Mouse (Mus musculus): Measurements from ENCODE around the gene Usp2.
A peak's percentile ranks its signal among the peaks of the same experiment; 100 is the strongest.
"Not testable (repeated sequence)": the region's sequence is repeated elsewhere in the genome, so short reads cannot be mapped to it uniquely, and the experiment has no call there.

Gene Usp2

GRCm38 (mm10) chr9:44108269-44109055 is 41.6 kb downstream of the Usp2 start:
- Histone ChIP-seq H3K27me3 (ENCODE audit: control insufficient read depth, insufficient read depth, low read length, poor library complexity, severe bottlenecking) (no peaks in the 10 kb centered on the region), H3K36me3 (ENCODE audit: control insufficient read depth, insufficient read depth, low read length, poor library complexity, severe bottlenecking) (no peaks in the 10 kb centered on the region)
- no peak for DNase-seq (ENCODE audit: low read depth, low spot score)

- peak; percentile 81 for DNase-seq (ENCODE audit: low read depth, low spot score)
- H3K27me3 ChIP-seq (ENCODE audit: control insufficient read depth, insufficient read depth, low read length, poor library complexity, severe bottlenecking): no peaks in the 10 kb centered on the region
- no peaks in the 10 kb centered on the region for H3K36me3 ChIP-seq (ENCODE audit: control insufficient read depth, insufficient read depth, low read length, poor library complexity, severe bottlenecking)
Measured at GRCm38 (mm10) chr9:44109360-44110095, 42.7 kb downstream of the Usp2 start.

GRCm38 (mm10) chr9:44111909-44112308 is 45.1 kb downstream of the Usp2 start:
- not testable (repeated sequence) for H3K36me3 ChIP-seq (ENCODE audit: control insufficient read depth, insufficient read depth, low read length, poor library complexity, severe bottlenecking); DNase-seq (ENCODE audit: low read depth, low spot score); H3K27me3 ChIP-seq (ENCODE audit: control insufficient read depth, insufficient read depth, low read length, poor library complexity, severe bottlenecking)

GRCm38 (mm10) chr9:44113105-44113789 is 46.4 kb downstream of the Usp2 start, which contains the start of the genes Gm49380 and Rnf26:
TSS of gene Gm49380 (minus strand) at chr9:44113500.
TSS of gene Rnf26 (minus strand) at chr9:44113517.
- Histone ChIP-seq H3K27me3 (ENCODE audit: control insufficient read depth, insufficient read depth, low read length, poor library complexity, severe bottlenecking) (no peaks in the 10 kb centered on the region), H3K36me3 (ENCODE audit: control insufficient read depth, insufficient read depth, low read length, poor library complexity, severe bottlenecking) (no peaks in the 10 kb centered on the region)
- DNase-seq (ENCODE audit: low read depth, low spot score): peak; percentile 98

- Histone ChIP-seq H3K36me3 (ENCODE audit: control insufficient read depth, insufficient read depth, low read length, poor library complexity, severe bottlenecking) (no peaks in the 10 kb centered on the region), H3K27me3 (ENCODE audit: control insufficient read depth, insufficient read depth, low read length, poor library complexity, severe bottlenecking) (no peaks in the 10 kb centered on the region)
- DNase-seq (ENCODE audit: low read depth, low spot score): no peak
Measured at GRCm38 (mm10) chr9:44114453-44114852, 47.6 kb downstream of the Usp2 start.

- no peak for DNase-seq (ENCODE audit: low read depth, low spot score)
- H3K27me3 ChIP-seq (ENCODE audit: control insufficient read depth, insufficient read depth, low read length, poor library complexity, severe bottlenecking): no peaks in the 10 kb centered on the region
- H3K36me3 ChIP-seq (ENCODE audit: control insufficient read depth, insufficient read depth, low read length, poor library complexity, severe bottlenecking): no peaks in the 10 kb centered on the region
Measured at GRCm38 (mm10) chr9:44115599-44115998, 48.8 kb downstream of the Usp2 start.

- DNase-seq (ENCODE audit: low read depth, low spot score): no peak
- no peaks in the 10 kb centered on the region for H3K36me3 ChIP-seq (ENCODE audit: control insufficient read depth, insufficient read depth, low read length, poor library complexity, severe bottlenecking)
- H3K27me3 ChIP-seq (ENCODE audit: control insufficient read depth, insufficient read depth, low read length, poor library complexity, severe bottlenecking): no peaks in the 10 kb centered on the region
Measured at GRCm38 (mm10) chr9:44116182-44116581, 49.4 kb downstream of the Usp2 start.

- peak; percentile 68 for DNase-seq (ENCODE audit: low read depth, low spot score)
- H3K36me3 ChIP-seq (ENCODE audit: control insufficient read depth, insufficient read depth, low read length, poor library complexity, severe bottlenecking): no peaks in the 10 kb centered on the region
- no peaks in the 10 kb centered on the region for H3K27me3 ChIP-seq (ENCODE audit: control insufficient read depth, insufficient read depth, low read length, poor library complexity, severe bottlenecking)
Measured at GRCm38 (mm10) chr9:44119011-44119410, 52.2 kb downstream of the Usp2 start.

GRCm38 (mm10) chr9:44119948-44120465 is 53.2 kb downstream of the Usp2 start:
- no peaks in the 10 kb centered on the region for H3K27me3 ChIP-seq (ENCODE audit: control insufficient read depth, insufficient read depth, low read length, poor library complexity, severe bottlenecking)
- H3K36me3 ChIP-seq (ENCODE audit: control insufficient read depth, insufficient read depth, low read length, poor library complexity, severe bottlenecking): no peaks in the 10 kb centered on the region
- no peak for DNase-seq (ENCODE audit: low read depth, low spot score)

- Histone ChIP-seq H3K27me3 (ENCODE audit: control insufficient read depth, insufficient read depth, low read length, poor library complexity, severe bottlenecking) (no peaks in the 10 kb centered on the region), H3K36me3 (ENCODE audit: control insufficient read depth, insufficient read depth, low read length, poor library complexity, severe bottlenecking) (no peaks in the 10 kb centered on the region)
- peak; percentile 47 for DNase-seq (ENCODE audit: low read depth, low spot score)
Measured at GRCm38 (mm10) chr9:44124317-44124716, 57.5 kb downstream of the Usp2 start.

- no peaks in the 10 kb centered on the region for H3K36me3 ChIP-seq (ENCODE audit: control insufficient read depth, insufficient read depth, low read length, poor library complexity, severe bottlenecking)
- no peak for DNase-seq (ENCODE audit: low read depth, low spot score)
- H3K27me3 ChIP-seq (ENCODE audit: control insufficient read depth, insufficient read depth, low read length, poor library complexity, severe bottlenecking): no peaks in the 10 kb centered on the region
Measured at GRCm38 (mm10) chr9:44125026-44125425, 58.2 kb downstream of the Usp2 start.

GRCm38 (mm10) chr9:44125546-44126428 is 59.0 kb downstream of the Usp2 start:
- DNase-seq (ENCODE audit: low read depth, low spot score): peak; percentile 90
- Histone ChIP-seq H3K36me3 (ENCODE audit: control insufficient read depth, insufficient read depth, low read length, poor library complexity, severe bottlenecking) (no peaks in the 10 kb centered on the region), H3K27me3 (ENCODE audit: control insufficient read depth, insufficient read depth, low read length, poor library complexity, severe bottlenecking) (no peaks in the 10 kb centered on the region)

- no peak for DNase-seq (ENCODE audit: low read depth, low spot score)
- H3K36me3 ChIP-seq (ENCODE audit: control insufficient read depth, insufficient read depth, low read length, poor library complexity, severe bottlenecking): no peaks in the 10 kb centered on the region
- H3K27me3 ChIP-seq (ENCODE audit: control insufficient read depth, insufficient read depth, low read length, poor library complexity, severe bottlenecking): no peaks in the 10 kb centered on the region
Measured at GRCm38 (mm10) chr9:44126746-44127145, 59.9 kb downstream of the Usp2 start.

GRCm38 (mm10) chr9:44127351-44127801 is 60.6 kb downstream of the Usp2 start:
- H3K36me3 ChIP-seq (ENCODE audit: control insufficient read depth, insufficient read depth, low read length, poor library complexity, severe bottlenecking): no peaks in the 10 kb centered on the region
- H3K27me3 ChIP-seq (ENCODE audit: control insufficient read depth, insufficient read depth, low read length, poor library complexity, severe bottlenecking): no peaks in the 10 kb centered on the region

More at GRCm38 (mm10) chr9:44127351-44127801, 60.6 kb downstream of the Usp2 start:
- DNase-seq (ENCODE audit: low read depth, low spot score): no peak
